Mouse (Mus musculus) CH12.LX (cell line): ENCODE results near the gene Kri1. TPM values are rescaled to one million over a fixed set of nuclear protein-coding genes. Genes with fewer than 3 reads are reported as not detected.

ENCODE experiments used
- DNase-seq: peaks from one replicate; pipeline ENCODE4 v3.0.0-alpha.2; 2013; ENCODE audit errors: extremely low read depth
- H3K27ac ChIP-seq: 2 replicates; pipeline ENCODE4 v1.5.1; 2012; ENCODE audit warnings: low read depth, mild to moderate bottlenecking, control low read depth, moderate library complexity; ENCODE audit not compliant: insufficient read depth
- H3K27me3 ChIP-seq: replicated peaks from 2 replicates; pipeline ENCODE3; 2012; ENCODE audit warnings: inconsistent platforms
- H3K36me3 ChIP-seq, 2 experiments: replicated peaks in 1 of 2; 2 replicates each; pipeline versions ENCODE3 to v1.6.1; 2012; ENCODE audit warnings: inconsistent platforms in 1 of 2, low read length in 1 of 2, mild to moderate bottlenecking in 1 of 2, mixed read lengths in 1 of 2, moderate library complexity in 1 of 2; ENCODE audit not compliant: control insufficient read depth in 1 of 2, insufficient read depth in 1 of 2
- H3K4me1 ChIP-seq, 2 experiments: 2 replicates each; pipeline ENCODE4 v1.6.1; 2012; ENCODE audit warnings: inconsistent platforms in 1 of 2, moderate library complexity in 1 of 2; ENCODE audit not compliant: insufficient read depth in 2 of 2, control insufficient read depth in 1 of 2
- H3K4me2 ChIP-seq: 2 replicates; pipeline ENCODE4 v1.6.1; 2012; ENCODE audit warnings: low read depth, mild to moderate bottlenecking, control low read depth; ENCODE audit not compliant: poor library complexity, insufficient read depth, severe bottlenecking
- H3K4me3 ChIP-seq, 3 experiments: fragments of 150-350 bp in 1 of 3; sonication (generic) in 1 of 3; replicated peaks in 1 of 3; 2 replicates each; pipeline versions ENCODE3 to v1.5.1; 2011 to 2012; ENCODE audit warnings: low read depth in 2 of 3, low read length in 2 of 3, mild to moderate bottlenecking in 2 of 3, moderate library complexity in 2 of 3, control low read depth in 1 of 3, improper control_type of control experiment in 1 of 3, inconsistent platforms in 1 of 3, mixed read lengths in 1 of 3; ENCODE audit not compliant: poor library complexity in 1 of 3
- H3K79me2 ChIP-seq: replicated peaks from 2 replicates; pipeline ENCODE4 v1.6.1; 2012; ENCODE audit warnings: mild to moderate bottlenecking, moderate library complexity; ENCODE audit not compliant: control insufficient read depth, poor library complexity, insufficient read depth, severe bottlenecking; ENCODE audit errors: extremely low read depth
- H3K9ac ChIP-seq: 2 replicates; pipeline ENCODE4 v1.6.1; 2012; ENCODE audit warnings: low read depth, mild to moderate bottlenecking, control low read depth, moderate library complexity; ENCODE audit not compliant: insufficient read depth
- H3K9me3 ChIP-seq: replicated peaks from 2 replicates; pipeline ENCODE3; 2012; ENCODE audit warnings: low read length, inconsistent platforms, mixed read lengths
- BHLHE40 ChIP-seq: IDR thresholded peaks from 2 replicates; pipeline ENCODE4 v1.6.1; 2011; ENCODE audit warnings: mild to moderate bottlenecking, low read depth, low read length, improper control_type of control experiment
- CHD1 ChIP-seq: IDR thresholded peaks from 2 replicates; pipeline ENCODE4 v1.6.1; 2012; ENCODE audit warnings: low read depth, low read length, improper control_type of control experiment, inconsistent platforms
- CHD2 ChIP-seq: IDR thresholded peaks from 2 replicates; pipeline ENCODE4 v1.6.1; 2011; ENCODE audit warnings: low read length, improper control_type of control experiment
- CTCF ChIP-seq, 2 experiments: IDR thresholded peaks in 1 of 2; conservative IDR thresholded peaks in 1 of 2; 2 replicates each; pipeline ENCODE4 v1.5.1; 2011 to 2012; ENCODE audit warnings: low read depth in 2 of 2, low read length in 2 of 2, improper control_type of control experiment in 1 of 2, inconsistent platforms in 1 of 2, mild to moderate bottlenecking in 1 of 2, moderate library complexity in 1 of 2
- E2F4 ChIP-seq: IDR thresholded peaks from 2 replicates; pipeline ENCODE4 v1.6.1; 2011; ENCODE audit warnings: low read depth, low read length, improper control_type of control experiment; ENCODE audit not compliant: insufficient replicate concordance
- ETS1 ChIP-seq: conservative IDR thresholded peaks from 2 replicates; pipeline ENCODE4 v1.6.1; 2012; ENCODE audit warnings: low read depth, mild to moderate bottlenecking, inconsistent platforms, low read length, improper control_type of control experiment, moderate library complexity
- GABPA ChIP-seq: IDR thresholded peaks from 2 replicates; pipeline ENCODE4 v1.6.1; 2012; ENCODE audit warnings: low read depth, low read length, improper control_type of control experiment, inconsistent platforms; ENCODE audit not compliant: insufficient replicate concordance
- HCFC1 ChIP-seq: IDR thresholded peaks from 2 replicates; pipeline ENCODE4 v1.6.1; 2012; ENCODE audit warnings: low read depth, mild to moderate bottlenecking, inconsistent platforms, low read length, improper control_type of control experiment
- JUND ChIP-seq: conservative IDR thresholded peaks from 2 replicates; pipeline ENCODE4 v1.6.1; 2011; ENCODE audit warnings: low read depth, low read length, improper control_type of control experiment
- KAT2A ChIP-seq: IDR thresholded peaks from 2 replicates; pipeline ENCODE4 v1.6.1; 2012; ENCODE audit warnings: low read length, improper control_type of control experiment, inconsistent platforms; ENCODE audit not compliant: insufficient replicate concordance
- MAFK ChIP-seq: IDR thresholded peaks from 2 replicates; pipeline ENCODE4 v1.6.1; 2011; ENCODE audit warnings: low read length, improper control_type of control experiment; ENCODE audit not compliant: insufficient replicate concordance
- MAX ChIP-seq: IDR thresholded peaks from 2 replicates; pipeline ENCODE4 v1.6.1; 2011; ENCODE audit warnings: low read length, improper control_type of control experiment
- NELFE ChIP-seq: IDR thresholded peaks from 2 replicates; pipeline ENCODE4 v1.6.1; 2011; ENCODE audit warnings: low read depth, low read length, improper control_type of control experiment
- NRF1 ChIP-seq: IDR thresholded peaks from 2 replicates; pipeline ENCODE4 v1.6.1; 2014; ENCODE audit warnings: low read depth, mild to moderate bottlenecking, inconsistent platforms, low read length, improper control_type of control experiment, moderate library complexity
- POLR2A ChIP-seq: IDR thresholded peaks from 2 replicates; pipeline ENCODE4 v1.6.1; 2011; ENCODE audit warnings: low read depth, mild to moderate bottlenecking, improper control_type of control experiment, low read length
- POLR2AphosphoS2 ChIP-seq: IDR thresholded peaks from 2 replicates; pipeline ENCODE4 v1.6.1; 2011; ENCODE audit warnings: low read depth, low read length, improper control_type of control experiment
- TBP ChIP-seq: conservative IDR thresholded peaks from 2 replicates; pipeline ENCODE4 v1.6.1; 2011; ENCODE audit warnings: low read depth, low read length, improper control_type of control experiment
- TCF12 ChIP-seq: IDR thresholded peaks from 2 replicates; pipeline ENCODE4 v1.6.1; 2014; ENCODE audit warnings: low read depth, mild to moderate bottlenecking, inconsistent platforms, low read length, improper control_type of control experiment
- UBTF ChIP-seq: IDR thresholded peaks from 2 replicates; pipeline ENCODE4 v1.6.1; 2012; ENCODE audit warnings: low read depth, mild to moderate bottlenecking, inconsistent platforms, low read length, improper control_type of control experiment, moderate library complexity
- USF1 ChIP-seq: IDR thresholded peaks from 2 replicates; pipeline ENCODE4 v1.6.1; 2014; ENCODE audit warnings: low read depth, mild to moderate bottlenecking, inconsistent platforms, low read length, improper control_type of control experiment
- USF2 ChIP-seq: conservative IDR thresholded peaks from 2 replicates; pipeline ENCODE4 v1.6.1; 2011; ENCODE audit warnings: low read depth, low read length, improper control_type of control experiment
- ZMIZ1 ChIP-seq: IDR thresholded peaks from 2 replicates; pipeline ENCODE4 v1.6.1; 2012; ENCODE audit warnings: low read depth, mild to moderate bottlenecking, inconsistent platforms, low read length, improper control_type of control experiment
- dilution Hi-C: fragments of 300-500 bp; cut with MboI; formaldehyde crosslinking; loops from 2 replicates; pipeline ENCODE4 v1.14.3; 2020; ENCODE audit warnings: low sequenced_read_pairs; ENCODE audit not compliant: extremely low pct_unique_long_range_greater_than_20kb, extremely low pct_ligation_motif_present
- in situ Hi-C: fragments of 300-500 bp; cut with MboI; formaldehyde crosslinking; loops from 3 replicates; pipeline ENCODE4 v1.14.3; 2019; ENCODE audit warnings: low sequenced_read_pairs, low pct_ligation_motif_present, low pct_unique_long_range_greater_than_20kb, mixed read lengths
- polyA plus RNA-seq: library from polyadenylated mRNA; unstranded; fragments of >175 nt; gene quantifications from 2 replicates; pipeline ENCODE4 v1.2.1, GENCODE M21; 2012; ENCODE audit warnings: low read depth; ENCODE audit not compliant: insufficient read length
- total RNA-seq, 2 experiments: library from RNA; depleted of rRNA; stranded (reverse); fragments of 300-350 nt in 1 of 2; fragments of >200 nt in 1 of 2; gene quantifications; 2 replicates each; pipeline ENCODE4 v1.2.3; 2012 to 2014

Gene Kri1
- total and polyA plus RNA-seq, 3 experiments, result 28.8 to 57.1 (median 55.5) TPM

- DNase-seq, result no peak
- dilution Hi-C loops, result no loop called here
- no peaks in the 10 kb centered on the region for H3K4me1 ChIP-seq
- H3K4me2 ChIP-seq, result no peak overlapping the region
- H3K9me3 ChIP-seq, result no peaks in the 10 kb centered on the region
- H3K79me2 ChIP-seq, result 0 out of 2 replicates have a peak, but pooled peaks cover 3% of the 10 kb centered on the region
- H3K27ac ChIP-seq, result no peak overlapping the region
- no peak overlapping the region for H3K4me3 ChIP-seq
- in situ Hi-C loops, result loop anchor here (5.0 kb wide), 1 partner anchor 49 kb away; no protein-coding TSS in a partner anchor
- peaks cover 88 to 97% of the 10 kb centered on the region in 2 experiments for H3K36me3 ChIP-seq
- H3K27me3 ChIP-seq, result no peaks in the 10 kb centered on the region
- no peak overlapping the region for H3K9ac ChIP-seq
- TF ChIP-seq JUND (no peak), MAFK (no peak), UBTF (no peak), POLR2AphosphoS2 (peak; percentile 18; the same call in 1 of the 2 replicates), NELFE (no peak), CHD1 (no peak)
Observed at GRCm38 (mm10) chr9:21276307-21276706, 11.5 kb downstream of the Kri1 start.

GRCm38 (mm10) chr9:21275727-21276126 is 12.0 kb downstream of the Kri1 start:
- H3K27ac ChIP-seq, result no peak overlapping the region
- H3K4me2 ChIP-seq, result no peak overlapping the region
- no peak overlapping the region for H3K9ac ChIP-seq
- no peaks in the 10 kb centered on the region for H3K9me3 ChIP-seq
- TF ChIP-seq JUND, result no peak
- TF ChIP-seq CHD2, result no peak
- no peak for TF ChIP-seq E2F4
- no peak for TF ChIP-seq UBTF
- TF ChIP-seq HCFC1, result no peak
- TF ChIP-seq ETS1, result no peak
- no peak for TF ChIP-seq TCF12
- no peak for TF ChIP-seq NRF1
- TF ChIP-seq ZMIZ1, result no peak
- no peak for TF ChIP-seq MAX
- TF ChIP-seq TBP, result no peak
- TF ChIP-seq NELFE, result no peak
- TF ChIP-seq CHD1, result no peak
- no peak for TF ChIP-seq CTCF (conservative IDR thresholded peaks at IDR 0.05 in 1 of 2, IDR thresholded peaks at IDR 0.05 in 1 of 2; ENCODE audit: low read depth in 2 of 2, low read length in 2 of 2)
- TF ChIP-seq KAT2A, result no peak
- no peak for TF ChIP-seq GABPA
- TF ChIP-seq BHLHE40, result no peak
- TF ChIP-seq USF2, result no peak
- TF ChIP-seq POLR2A, result no peak
- no peak for TF ChIP-seq USF1
- peaks cover 88 to 97% of the 10 kb centered on the region in 2 experiments for H3K36me3 ChIP-seq
- H3K4me1 ChIP-seq, result no peaks in the 10 kb centered on the region
- no peak for DNase-seq
- in situ Hi-C loops, result loop anchor here (5.0 kb wide), 1 partner anchor 48 kb away; no protein-coding TSS in a partner anchor
- no peaks in the 10 kb centered on the region for H3K27me3 ChIP-seq
- dilution Hi-C loops, result no loop called here
- no peak overlapping the region for H3K4me3 ChIP-seq
- H3K79me2 ChIP-seq, result 0 out of 2 replicates have a peak, but pooled peaks cover 3% of the 10 kb centered on the region
